Mouse (Mus musculus) right cerebral cortex, postnatal 36 days (tissue): ENCODE results near the gene Tnfsf10.

ENCODE experiments used
- DNase-seq, 2 experiments: peaks; one replicate each; pipeline ENCODE4 v3.0.0; 2022; ENCODE audit warnings: low spot score in 2 of 2, mixed read lengths in 1 of 2

Gene Tnfsf10

GRCm38 (mm10) chr3:27306815-27307214 lies 10.0 kb upstream of the Tnfsf10 start:
- DNase-seq: no peak

GRCm38 (mm10) chr3:27310973-27311372 lies 5.9 kb upstream of the Tnfsf10 start:
- DNase-seq: peak in 1 of 2 experiments; percentile 3

DNA sequence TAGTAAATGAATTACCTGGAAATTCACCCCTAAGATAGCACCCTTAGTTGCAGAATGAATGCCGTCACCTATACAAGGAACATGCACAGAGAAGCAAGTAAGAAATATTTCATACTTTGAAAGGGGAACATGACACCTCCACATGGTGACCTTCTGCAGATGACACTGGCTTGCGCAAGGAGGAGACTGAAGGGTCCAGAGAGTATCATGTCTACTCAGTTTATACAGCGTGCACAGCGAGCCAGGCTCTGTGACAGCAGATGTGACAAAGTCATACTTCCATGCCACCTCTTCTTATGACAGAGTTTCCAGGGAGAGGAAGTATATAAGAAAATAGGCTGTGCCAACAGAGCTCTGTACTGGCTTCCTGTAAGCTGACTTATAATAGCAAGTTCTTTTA lies 5.4 kb upstream of the Tnfsf10 start:
- no peak for DNase-seq

DNA sequence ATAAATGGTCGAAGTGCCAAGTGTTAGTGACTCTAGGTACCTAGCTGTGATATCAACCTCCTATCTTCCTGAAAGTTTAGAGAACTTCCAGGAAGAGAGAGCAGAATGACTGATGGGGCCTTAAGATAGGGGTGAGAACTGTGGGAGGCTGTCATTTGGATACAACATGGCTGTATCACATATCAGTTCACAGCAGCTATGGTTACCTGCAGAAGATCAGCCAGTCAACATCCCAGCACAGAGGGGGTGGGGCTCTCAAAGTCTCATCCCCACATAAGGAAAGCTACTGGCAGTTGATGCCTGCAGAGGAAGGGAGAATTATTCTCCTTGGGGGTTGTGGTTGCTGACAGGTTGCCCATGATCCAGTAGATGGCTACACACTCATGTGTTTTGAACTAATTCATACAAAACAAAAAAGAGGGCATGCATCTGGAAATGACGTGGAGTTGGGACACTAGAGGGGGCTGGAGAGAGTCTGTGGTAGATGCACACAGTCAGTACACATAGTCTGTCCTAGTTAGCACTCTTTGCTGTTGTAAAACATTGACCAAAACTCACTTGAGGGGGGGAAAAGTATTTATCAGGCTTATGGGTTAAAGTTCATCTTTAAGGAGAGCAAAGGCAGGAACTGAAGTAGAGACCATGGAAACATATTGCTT lies 2.2 kb upstream of the Tnfsf10 start:
- DNase-seq: no peak

DNA sequence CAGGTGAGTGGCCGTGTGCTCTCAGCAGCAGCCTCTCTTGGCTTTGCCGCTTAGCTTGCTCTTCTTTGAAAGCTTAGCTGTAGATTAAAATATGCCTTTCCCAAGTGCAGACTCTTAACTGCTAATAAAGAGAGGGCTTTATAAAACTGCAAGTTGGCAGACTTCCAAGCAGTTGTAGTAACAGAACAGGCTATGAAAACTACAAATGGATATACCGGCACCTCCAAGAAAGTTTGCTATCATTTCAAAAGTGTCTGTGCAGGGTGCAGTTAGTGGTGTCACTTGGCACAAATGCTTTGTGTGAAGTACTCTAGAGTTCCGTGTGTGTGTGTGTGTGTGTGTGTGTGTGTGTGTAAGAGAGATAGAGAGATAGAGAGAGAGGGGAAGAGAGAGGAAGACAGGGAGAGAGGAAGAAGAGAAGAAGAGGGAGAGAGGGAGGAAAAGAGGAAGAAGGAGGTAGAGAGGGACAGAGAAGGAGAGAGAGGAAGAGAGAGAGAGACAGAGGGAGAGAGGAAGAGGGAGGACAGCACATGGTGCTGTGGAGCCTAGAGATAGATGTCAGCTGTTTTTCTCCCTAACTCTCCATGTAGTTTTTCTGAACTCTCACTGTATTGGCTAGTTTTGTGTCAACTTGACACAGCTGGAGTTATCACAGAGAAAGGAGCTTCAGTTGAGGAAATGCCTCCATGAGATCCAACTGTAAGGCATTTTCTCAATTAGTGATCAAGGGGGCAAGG lies 628 bp downstream of the Tnfsf10 start:
- DNase-seq: no peak

GRCm38 (mm10) chr3:27319650-27320049 lies 2.8 kb downstream of the Tnfsf10 start:
- DNase-seq: no peak

- no peak for DNase-seq
Observed at GRCm38 (mm10) chr3:27320613-27321495, 4.0 kb downstream of the Tnfsf10 start.

DNA sequence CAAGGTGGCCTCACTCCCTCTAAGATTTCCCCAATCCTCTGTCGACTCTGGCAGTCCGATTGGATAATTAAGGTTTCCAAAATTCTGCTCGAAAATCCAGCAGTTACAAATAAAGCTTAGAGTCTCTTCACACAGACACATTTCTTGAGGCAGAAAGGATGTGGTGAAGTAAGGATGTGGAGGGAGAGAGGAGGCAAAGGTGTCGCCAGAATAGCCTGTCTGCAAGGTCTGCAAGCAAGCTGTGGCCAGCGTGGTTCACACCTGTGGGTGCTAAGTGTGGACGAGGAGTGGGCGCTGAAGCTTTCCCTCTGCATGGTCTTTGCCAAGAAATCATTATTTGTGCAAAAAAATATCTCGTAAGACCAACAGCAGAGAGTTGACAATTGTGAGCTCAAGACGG lies 5.8 kb downstream of the Tnfsf10 start:
- no peak for DNase-seq

DNA sequence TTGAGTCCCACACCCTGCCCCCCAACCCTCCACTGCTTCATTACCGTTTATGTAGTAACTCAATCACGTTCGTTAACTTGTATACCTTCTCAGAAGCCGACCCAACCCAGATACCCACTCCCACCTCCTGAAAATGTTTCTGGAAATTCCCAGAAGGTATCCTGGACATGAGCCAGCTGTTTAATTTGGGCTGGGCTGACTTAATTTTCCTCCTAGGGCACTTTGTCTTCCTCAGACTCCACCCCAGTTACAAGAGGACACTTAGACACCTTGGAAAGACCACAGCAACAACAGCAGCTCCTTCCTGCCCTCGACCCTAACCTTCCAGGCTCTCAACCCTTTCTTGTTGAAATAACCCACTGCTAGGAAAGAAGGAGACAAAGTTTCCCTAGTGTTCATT lies 6.7 kb downstream of the Tnfsf10 start:
- no peak for DNase-seq

- no peak for DNase-seq
Observed at GRCm38 (mm10) chr3:27326633-27327191, 9.9 kb downstream of the Tnfsf10 start.

DNA sequence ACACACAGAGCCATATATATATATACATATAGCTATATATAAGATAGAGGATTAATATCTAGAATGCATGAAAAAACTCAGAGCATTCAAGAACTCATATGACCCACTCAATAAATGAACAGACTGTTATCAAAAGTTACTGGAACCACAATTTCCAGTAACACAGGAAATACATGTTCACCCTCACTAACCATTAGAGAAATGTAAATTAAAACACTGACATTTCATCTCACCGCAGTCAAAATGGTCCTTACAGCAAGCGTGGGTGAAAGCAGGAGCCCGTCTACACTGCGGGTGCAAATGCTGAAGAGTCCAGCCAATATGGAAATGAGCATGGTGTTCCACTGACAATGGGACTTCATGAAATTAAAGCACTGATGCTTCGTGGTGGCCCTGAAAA lies 13.9 kb downstream of the Tnfsf10 start:
- no peak for DNase-seq

DNA sequence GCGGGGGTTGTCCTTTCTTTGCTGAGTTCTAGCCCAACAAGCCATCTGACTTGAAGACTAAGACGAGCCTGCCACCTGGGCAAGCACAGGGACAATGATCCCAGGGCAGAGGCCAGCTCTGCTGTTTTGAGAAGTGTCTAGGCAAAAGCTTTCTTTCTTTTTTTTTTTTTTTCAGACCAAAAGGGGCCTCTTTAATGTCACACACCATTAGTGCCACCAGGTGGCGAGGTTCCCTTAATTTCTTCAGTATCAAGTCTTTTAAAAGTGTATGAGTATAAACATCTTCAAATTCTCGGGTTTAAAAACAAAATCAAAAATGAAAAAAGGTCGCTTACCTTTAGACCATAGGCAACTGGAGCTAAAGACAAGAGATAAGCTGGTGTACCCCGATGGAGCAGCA lies 21.6 kb downstream of the Tnfsf10 start:
- DNase-seq: no peak

GRCm38 (mm10) chr3:27338887-27339286 lies 22.1 kb downstream of the Tnfsf10 start:
- no peak for DNase-seq

GRCm38 (mm10) chr3:27340757-27341156 lies 23.9 kb downstream of the Tnfsf10 start:
- no peak for DNase-seq

GRCm38 (mm10) chr3:27342462-27342861 lies 25.6 kb downstream of the Tnfsf10 start:
- no peak for DNase-seq

DNA sequence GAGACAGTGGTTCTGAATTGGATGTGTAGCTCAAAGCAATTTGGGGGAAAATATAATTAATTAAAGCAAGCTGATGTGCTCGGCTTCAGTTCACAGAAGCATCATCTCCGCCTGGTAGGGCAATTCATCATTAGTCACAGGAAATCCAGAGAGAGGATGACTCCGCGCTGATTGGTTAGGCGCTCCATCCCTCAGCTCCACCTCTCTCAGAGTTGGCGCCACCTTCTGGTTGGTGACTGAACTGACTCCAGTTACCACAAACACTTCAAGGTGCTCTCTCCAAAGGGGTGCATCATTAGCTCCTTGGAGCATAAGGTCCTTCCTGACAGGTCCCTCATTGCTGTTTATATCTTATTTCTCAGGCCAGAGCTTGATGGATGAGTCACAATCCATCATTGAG lies 28.7 kb downstream of the Tnfsf10 start:
- DNase-seq: no peak

DNA sequence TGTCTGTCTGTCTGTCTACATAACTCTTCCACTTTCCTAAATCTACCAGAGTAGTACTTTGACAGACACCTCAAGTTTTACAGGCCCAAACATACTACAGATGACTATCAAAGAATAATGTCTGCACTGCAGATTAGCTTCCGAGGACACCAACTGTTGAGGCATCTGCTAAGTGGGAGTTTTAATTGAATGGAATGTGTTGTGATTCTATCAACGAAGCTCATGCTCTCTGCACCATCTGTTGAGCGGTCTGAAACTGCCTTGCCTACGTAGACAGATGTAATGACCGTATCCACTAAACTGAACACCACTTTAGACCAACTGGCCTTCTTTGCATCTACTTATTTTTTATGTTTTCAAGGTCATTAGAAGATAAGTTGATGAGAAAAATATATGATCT lies 31.6 kb downstream of the Tnfsf10 start:
- DNase-seq: no peak

DNA sequence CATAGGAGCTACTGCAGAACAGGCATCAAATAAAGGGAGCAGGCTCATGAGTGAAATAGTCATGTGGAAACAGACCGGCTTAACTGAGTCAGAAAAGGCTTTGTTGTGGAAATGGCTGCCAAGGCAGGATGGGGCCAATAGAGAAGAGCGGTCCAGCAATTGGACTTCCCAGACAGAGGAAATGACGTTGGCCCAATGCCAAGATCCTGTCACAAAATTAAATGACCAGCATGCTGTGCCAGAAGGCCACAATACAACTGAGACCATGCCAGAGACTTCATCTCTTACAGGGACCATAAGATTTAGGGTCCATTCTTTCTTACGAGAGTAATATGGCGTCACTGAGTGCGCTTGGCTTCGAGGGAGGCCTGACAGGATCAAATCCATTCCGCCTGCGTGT lies 34.3 kb downstream of the Tnfsf10 start:
- DNase-seq: no peak

DNA sequence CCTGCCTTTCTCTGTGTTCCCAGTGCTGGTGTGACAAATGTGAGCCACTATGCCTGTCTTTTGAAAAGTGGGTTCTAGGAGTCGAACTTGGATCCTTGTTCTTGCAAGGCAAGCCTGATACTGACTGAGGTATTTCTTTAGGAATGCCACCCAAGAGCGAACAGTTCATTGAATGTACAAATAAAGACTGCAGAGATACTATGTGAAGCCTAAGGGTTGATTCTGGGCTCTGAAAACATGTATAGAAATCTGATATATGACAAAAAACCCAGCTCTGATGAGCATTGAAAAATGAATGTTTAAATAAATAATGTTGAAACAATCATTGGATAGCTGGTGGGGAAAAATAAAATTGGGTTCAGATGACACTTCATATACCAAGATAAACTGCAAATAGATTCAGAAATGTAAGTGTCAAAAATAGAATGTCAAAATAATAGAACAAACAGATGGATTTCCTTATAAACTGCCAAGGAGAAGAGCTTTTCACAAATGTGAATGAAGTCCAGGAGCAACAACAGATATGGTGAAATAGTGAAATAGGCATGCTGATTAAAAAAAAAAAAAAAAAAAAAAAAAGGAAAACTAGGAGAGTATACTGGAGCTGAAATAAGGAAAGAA lies 42.4 kb downstream of the Tnfsf10 start:
- DNase-seq: no peak

- no peak for DNase-seq
Observed at GRCm38 (mm10) chr3:27370125-27370524, 53.3 kb downstream of the Tnfsf10 start.

- DNase-seq: no peak
Observed at GRCm38 (mm10) chr3:27370582-27371275, 53.9 kb downstream of the Tnfsf10 start.
